Mouse (Mus musculus): ENCODE data around the gene Fstl4.

DNA sequence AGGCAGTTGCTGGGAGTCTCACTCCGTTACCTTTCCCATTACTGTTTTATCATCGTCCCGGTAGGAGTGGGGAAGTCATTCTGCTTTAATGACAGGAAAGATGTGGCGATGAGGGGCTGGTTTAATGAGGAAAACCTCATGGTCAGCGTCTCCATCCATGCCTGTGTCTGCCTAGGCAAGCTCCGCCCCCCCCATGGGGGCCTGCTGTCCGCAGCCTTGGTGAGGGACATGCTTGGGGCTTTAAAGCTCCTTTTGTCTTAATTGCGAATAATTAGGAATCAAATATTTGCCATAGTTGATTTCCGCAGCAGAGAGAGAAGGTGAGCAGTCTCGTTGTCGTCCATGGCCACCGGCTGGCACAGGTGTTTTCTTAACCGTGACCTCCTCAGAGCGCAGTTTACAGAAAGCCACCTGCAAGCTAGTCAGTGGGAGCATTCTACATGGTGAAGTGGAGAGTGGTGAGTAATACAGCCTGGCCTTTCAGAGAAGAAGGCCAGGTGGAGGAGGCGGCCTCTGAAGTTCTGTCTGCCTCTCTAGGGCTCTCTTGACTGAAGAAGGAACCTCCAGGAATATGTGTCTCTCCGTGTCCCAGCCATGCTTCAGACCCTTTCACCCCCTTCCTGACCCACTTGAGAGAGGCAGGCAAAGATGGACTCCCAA lies 232.1 kb downstream of the Fstl4 start:
- TF ChIP-seq CTCF (IDR thresholded peaks at IDR 0.05; ENCODE audit: low read depth, low read length) (no peak), POLR2A (IDR thresholded peaks at IDR 0.05; ENCODE audit: extremely low read depth, insufficient read depth, low read length) (no peak)

Measured in liver, adult 2 months (tissue).